In the genomic region with DNA sequence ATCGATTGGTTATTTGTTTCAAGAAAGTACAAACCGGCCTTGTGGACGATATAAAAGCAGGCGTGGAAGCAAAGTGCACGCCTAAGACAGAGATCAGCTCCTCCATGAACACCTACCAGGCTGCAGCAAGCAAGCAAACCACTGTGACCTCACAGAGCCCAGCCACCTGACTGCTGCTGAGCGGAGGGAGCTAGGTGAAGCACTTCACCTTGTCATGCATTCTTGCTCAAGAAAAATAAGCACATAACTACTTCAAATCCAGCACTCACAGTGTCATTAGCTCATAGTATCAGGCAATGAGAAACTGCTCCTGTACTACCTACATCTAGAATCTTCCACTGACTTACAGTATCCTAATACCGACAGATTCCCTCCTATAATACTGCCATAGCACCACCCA, we compare ENCODE assay signal across 15 mouse cellular contexts. TPM values are rescaled to one million over a fixed set of nuclear protein-coding genes. Genes with fewer than 3 reads are reported as not detected.
DNase-seq lines count a peak whose midpoint lies in the region; TF ChIP-seq lines count a peak whose summit lies in the region.
"Not testable (repeated sequence)": the region's sequence is repeated elsewhere in the genome, so short reads cannot be mapped to it uniquely, and the experiment has no call there.
"Had no signal": no experiment of that assay in that cellular context is flagged by ENCODE, and none has a peak within 500 bp of the region (broad histone marks: within the 10 kb centered on the region; RNA-seq: fewer than 3 reads in every experiment).

No protein-coding gene starts in this region.

- H3K27me3 ChIP-seq in testis, adult 2 months (ENCODE audit: control insufficient read depth, insufficient read depth, low read length): not testable (repeated sequence)

- TF ChIP-seq POLR2A in testis, adult 2 months (IDR thresholded peaks at IDR 0.05; ENCODE audit: control insufficient read depth, low read depth, low read length): not testable (repeated sequence)

- peak overlapping the region; percentile 7; the same call in 1 of the 2 replicates for H3K4me3 ChIP-seq in testis, adult 2 months (ENCODE audit: control insufficient read depth, low read depth, low read length)

- H3K4me1 ChIP-seq in testis, adult 2 months (ENCODE audit: control insufficient read depth, insufficient read depth, low read length): not testable (repeated sequence)

- not testable (repeated sequence) for TF ChIP-seq CTCF in testis, adult 2 months (IDR thresholded peaks at IDR 0.05; ENCODE audit: control insufficient read depth, insufficient read depth, insufficient replicate concordance, low read depth, low read length)

- not testable (repeated sequence) for H3K36me3 ChIP-seq in testis, adult 2 months (ENCODE audit: control insufficient read depth, insufficient read depth, low read length)

- H3K27ac ChIP-seq in testis, adult 2 months (ENCODE audit: control insufficient read depth, insufficient read depth, low read depth, low read length): not testable (repeated sequence)

- DNase-seq in CD4-positive helper T cell, adult 2 months (ENCODE audit: low read depth, low spot score): peak; percentile 46
- peak; percentile 42 for DNase-seq in T-cell, adult 2 months (ENCODE audit: low spot score)
- DNase-seq in induced T-regulatory cell, adult 2 months (ENCODE audit: low read depth): peak; percentile 53
- peak; percentile 39 for DNase-seq in naive thymus-derived CD4-positive, alpha-beta T cell, adult 2 months (ENCODE audit: low read depth)

RNA-seq across cellular contexts. Expression of a gene that starts 2.0 kb away (rescaled TPM):
- 153 and 157 TPM in 2 replicates for polyA plus RNA-seq in testis, adult 2 months (2012; rRNA removed)

RNA-seq across cellular contexts. Expression of a gene that starts 16.1 kb away (rescaled TPM):
- 8.2 and 11.0 TPM in 2 replicates for polyA plus RNA-seq in testis, adult 2 months (2012; rRNA removed)

RNA-seq across cellular contexts. Expression of a gene that starts 16.7 kb away (rescaled TPM):
- polyA plus RNA-seq in testis, adult 2 months (2012; rRNA removed): 12.0 and 13.2 TPM in 2 replicates

RNA-seq across cellular contexts. Expression of a gene that starts 39.3 kb away (rescaled TPM):
- 1,077 and 1,168 TPM in 2 replicates for polyA plus RNA-seq in testis, adult 2 months (2012; rRNA removed)

RNA-seq across cellular contexts. Expression of a gene that starts 39.3 kb away (rescaled TPM):
- polyA plus RNA-seq in testis, adult 2 months (2012; rRNA removed): 124 and 142 TPM in 2 replicates
- polyA plus RNA-seq: adrenal gland, adult 2 months; brain, embryonic 14.5 days; CD4-positive, CD25-positive, alpha-beta regulatory T cell, adult 4 months; embryonic facial prominence, embryonic 11.5 days; embryonic facial prominence, embryonic 13.5 days; erythroblast, embryonic 14.5 days; forebrain, embryonic 12.5 days; forebrain, embryonic 14.5 days; G1E; Patski had no signal
